Mouse (Mus musculus) retina, postnatal 7 days (tissue): ENCODE data around the gene Khdc3.
"Not testable (repeated sequence)": the region's sequence is repeated elsewhere in the genome, so short reads cannot be mapped to it uniquely, and the experiment has no call there.

ENCODE experiments used
- DNase-seq: peaks from one replicate; pipeline ENCODE4 v3.0.0-alpha.2; 2012; ENCODE audit warnings: low read depth, low spot score

Gene Khdc3

DNA sequence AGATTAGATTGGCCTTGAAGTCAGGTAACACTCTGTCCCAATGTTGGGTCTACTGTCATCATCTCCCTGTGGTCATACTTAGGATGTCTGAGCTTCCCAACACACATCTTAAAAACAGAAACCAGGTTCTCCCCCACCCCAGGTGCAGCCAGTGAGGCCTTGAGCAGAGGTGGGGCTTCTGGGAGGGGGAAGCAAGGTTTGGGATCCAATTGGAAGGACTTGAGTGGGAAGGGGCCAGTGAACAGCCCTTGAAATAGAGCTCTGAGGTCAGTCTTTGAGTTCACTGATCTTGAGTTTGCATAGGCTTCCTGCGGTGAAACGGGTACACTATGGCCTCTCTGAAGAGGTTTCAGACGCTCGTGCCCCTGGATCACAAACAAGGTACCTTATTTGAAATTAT is 545 bp downstream of the Khdc3 start, which contains the start of gene Gm20509:
Gene Gm20509, plus strand, starts transcription at position 290 of the 400 bp plus-strand sequence.
- no peak for DNase-seq

DNA sequence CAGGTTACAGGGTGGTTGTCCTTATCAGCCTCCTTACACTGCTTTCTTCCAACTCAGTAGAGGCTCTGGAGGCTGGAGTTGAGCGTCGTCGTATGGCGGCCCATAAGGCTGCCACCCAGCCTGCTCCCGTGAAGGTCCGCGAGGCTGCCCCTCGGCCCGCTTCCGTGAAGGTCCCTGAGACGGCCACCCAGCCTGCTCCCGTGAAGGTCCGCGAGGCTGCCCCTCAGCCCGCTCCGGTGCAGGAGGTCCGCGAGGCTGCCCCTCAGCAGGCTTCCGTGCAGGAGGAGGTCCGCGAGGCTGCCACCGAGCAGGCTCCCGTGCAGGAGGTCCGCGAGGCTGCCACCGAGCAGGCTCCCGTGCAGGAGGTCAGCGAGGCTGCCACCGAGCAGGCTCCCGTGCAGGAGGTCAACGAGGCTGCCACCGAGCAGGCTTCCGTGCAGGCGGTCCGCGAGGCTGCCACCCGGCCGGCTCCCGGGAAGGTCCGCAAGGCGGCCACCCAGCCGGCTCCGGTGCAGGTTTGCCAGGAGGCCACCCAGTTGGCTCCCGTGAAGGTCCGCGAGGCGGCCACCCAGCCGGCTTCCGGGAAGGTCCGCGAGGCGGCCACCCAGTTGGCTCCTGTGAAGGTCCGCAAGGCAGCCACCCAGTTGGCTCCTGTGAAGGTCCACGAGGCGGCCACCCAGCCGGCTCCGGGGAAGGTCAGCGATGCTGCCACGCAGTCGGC is 1.7 kb downstream of the Khdc3 start:
- DNase-seq, result no peak

DNA sequence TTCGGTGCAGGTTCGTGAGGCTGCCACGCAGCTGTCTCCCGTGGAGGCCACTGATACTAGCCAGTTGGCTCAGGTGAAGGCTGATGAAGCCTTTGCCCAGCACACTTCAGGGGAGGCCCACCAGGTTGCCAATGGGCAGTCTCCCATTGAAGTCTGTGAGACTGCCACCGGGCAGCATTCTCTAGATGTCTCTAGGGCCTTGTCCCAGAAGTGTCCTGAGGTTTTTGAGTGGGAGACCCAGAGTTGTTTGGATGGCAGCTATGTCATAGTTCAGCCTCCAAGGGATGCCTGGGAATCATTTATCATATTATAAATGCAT is 2.2 kb downstream of the Khdc3 start:
- DNase-seq, result no peak

DNA sequence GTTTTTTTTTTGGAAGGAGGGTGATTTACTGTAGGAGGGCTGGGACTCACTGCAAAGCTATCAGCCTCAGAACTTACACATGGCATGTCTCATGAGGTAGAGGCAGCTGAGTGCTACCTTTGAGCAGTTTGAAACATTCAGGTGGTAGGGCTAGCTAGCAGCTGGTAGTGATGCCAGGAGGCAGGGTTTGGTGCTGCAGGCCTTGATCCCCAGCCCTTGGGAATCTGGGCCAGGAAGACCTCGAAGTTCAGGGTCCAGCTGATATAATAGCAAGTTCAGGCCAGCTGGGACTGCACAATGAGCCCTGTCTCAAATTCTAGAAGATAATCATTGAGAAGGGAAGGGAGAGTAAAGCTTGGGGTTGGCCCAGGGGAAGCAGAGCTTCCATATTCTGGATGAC is 3.5 kb downstream of the Khdc3 start:
- no peak for DNase-seq

DNA sequence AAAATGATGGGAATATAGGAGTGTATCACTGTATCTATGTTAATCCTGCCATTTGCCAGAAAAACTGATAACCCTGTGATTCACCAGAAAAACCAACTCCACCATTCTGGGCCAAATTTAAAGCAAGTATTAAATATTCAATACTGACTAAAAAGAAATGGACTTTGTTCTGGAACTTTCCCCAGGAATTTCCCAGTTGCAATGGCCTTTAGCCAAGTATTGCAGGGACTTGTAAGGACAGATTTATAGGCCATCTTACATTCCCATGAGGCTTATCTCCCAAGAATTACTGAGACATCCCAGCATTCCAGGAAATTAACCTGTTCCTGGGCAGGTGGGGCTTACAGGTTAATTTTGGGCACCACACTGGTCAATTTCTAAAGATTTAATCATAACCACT is 4.1 kb downstream of the Khdc3 start:
- DNase-seq, result no peak

DNA sequence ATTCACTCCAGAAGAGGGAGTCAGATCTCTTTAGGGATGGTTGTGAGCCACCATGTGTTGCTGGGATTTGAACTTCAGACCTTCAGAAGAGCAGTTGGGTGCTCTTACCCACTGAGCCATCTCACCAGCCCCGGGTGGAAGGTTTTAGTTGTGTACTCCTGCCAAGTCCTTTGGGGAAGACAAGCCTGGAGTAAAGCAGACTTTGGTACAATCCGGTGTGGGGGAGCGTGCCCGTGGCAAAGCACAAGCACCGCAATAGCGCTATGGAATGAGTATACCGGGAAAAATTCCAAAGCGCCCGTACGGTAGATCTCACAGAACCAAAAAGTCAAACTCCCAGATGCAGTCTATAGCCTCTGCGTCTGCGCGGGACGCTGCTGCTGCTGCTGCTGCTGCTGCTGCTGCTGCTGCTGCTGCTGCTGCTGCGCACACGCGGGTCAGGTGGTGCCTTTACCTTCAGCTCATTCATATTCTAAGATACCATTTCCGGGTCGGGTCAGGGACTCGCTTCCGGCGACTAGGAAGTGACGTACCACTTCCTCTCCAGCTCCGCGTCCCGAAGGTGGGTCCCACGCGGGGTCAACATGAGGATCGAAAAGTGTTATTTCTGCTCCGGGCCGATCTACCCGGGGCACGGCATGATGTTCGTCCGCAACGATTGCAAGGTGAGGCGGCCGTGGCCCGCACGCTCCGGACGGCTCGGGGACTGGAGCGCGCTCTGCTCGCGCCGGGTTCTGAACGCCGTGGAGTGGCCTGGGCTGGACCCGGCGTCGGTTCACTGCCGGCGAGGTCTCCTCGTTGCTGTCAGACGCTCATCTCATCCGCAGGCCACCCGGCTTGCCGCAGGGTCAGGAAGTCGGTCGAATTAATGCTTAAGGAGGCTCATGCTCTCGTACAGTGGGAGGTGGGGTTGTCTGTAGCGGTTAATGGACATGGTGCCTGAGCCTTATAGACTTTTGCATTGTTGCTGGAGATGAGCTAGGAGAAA is 11.6 kb downstream of the Khdc3 start, which contains the start of gene Rsl24d1:
Gene Rsl24d1, plus strand, starts transcription at position 508 of the 988 bp plus-strand sequence.
- DNase-seq, result peak; percentile 88

DNA sequence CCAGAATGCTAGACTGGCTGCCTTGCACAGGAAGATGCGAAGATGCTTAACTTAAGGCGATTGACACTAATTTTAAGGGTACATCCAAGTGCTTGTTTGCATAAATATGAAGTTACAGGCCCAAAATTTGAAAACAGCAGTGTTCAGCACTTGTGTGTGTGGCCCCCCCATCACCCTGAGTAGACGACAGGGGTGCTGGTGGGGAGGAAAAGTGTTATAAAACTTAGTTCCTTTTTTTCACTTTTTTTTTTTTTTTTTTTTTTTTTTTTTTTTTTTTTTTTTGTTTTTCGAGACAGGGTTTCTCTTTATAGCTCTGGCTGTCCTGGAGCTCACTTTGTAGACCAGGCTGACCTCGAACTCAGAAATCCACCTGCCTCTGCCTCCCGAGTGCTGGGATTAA is 15.1 kb downstream of the Khdc3 start:
- DNase-seq, result not testable (repeated sequence)

DNA sequence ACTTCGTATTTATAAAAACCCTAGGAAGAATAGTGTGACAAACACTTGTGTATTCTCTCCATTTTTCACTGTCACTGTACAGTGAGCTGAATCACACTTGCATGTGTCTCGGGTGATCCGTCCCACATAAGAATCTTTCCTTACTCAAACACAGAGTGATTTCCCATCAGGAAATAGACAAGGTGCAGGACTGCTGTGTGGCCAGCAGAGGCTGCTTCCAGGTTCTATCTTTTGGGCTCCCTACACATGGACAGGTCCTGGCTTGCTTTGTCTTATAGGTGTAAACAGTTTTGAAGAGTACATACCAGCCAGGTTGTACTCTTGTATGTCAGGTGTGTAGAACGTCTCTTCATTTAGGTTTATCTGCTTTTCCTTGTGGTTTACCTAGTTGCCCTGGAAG is 16.4 kb downstream of the Khdc3 start:
- no peak for DNase-seq

DNA sequence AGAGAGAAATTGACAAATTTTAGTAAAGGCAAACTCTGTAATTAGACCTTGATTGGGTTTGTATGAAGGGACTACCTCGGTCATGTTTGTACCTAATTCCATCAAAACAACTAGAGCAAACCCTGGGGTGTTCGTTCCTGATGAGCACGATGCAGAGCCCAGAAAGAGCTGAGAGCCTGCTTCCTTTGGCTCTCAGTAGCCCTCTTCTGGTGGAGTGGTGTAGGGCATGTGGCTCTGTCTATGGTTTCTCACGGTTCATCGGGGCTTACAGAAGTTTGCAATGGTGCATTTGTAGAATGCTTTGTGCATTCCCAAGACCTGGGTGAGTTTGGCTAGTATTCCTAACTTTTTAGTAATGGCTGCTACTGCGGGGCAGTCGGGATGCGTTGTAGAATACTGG is 20.1 kb downstream of the Khdc3 start:
- peak; percentile 13 for DNase-seq

DNA sequence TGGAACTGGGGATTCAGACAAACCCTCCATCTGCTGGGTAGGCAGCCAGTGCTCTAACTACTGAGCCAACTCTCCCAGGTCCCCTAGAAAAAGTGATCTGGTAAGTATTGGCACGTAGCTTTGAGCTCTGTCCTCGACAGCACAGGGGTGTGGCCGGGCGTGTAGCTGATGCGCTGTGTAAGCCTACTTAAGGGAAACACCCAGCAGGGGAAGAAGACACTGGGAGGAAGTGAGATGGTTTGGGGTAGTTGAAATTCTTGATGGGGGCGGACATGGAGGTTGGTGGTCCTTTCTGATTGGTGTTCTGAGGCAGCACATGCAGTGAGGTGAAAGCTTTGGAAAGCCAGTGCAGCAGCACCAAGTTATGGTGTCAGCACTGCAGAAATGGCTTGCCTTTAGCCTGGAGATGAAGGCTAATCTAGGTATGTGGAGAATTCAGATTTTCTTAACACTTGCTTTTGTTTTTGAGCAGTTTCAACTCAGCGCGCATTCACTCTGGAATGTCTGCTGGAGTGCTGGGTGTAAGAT is 23.5 kb downstream of the Khdc3 start:
- no peak for DNase-seq

DNA sequence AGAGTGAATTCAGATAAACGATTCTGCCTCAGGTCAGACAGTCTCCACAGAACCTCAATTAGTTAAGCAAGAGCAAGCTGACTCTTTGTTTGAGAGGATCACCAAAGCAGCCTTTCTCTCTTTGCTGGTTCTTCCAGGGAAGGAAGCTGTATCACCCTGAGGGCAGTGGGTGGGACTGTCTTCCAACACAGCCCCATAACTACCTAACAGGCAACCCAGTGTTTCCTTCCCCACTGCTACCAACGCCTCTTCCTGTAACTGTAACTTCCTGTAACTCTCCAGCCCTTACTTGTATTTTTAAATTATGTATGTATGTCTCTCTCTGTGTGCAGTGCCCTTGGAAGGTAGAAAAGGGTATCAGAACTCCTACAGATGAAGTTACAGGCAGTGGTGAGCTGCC is 25.8 kb downstream of the Khdc3 start:
- no peak for DNase-seq

DNA sequence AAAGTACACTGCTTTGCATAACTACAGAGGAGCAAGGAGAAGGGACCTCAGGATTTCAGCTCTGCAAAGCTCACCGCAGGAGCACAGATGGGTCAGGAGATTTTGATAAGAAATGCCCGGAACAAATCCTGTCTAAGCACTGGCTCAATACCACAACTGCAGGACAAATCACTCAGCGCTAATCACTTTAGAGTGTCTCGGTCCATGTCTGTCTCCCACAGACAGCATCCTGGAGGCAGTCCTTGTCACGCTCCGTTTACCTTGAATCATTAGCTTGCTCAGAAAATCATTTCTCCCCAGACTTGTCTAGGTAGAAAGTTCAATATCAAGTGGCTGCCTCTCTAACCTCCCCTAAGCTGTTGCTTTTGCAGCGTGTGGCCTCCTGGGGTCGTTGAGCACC is 28.2 kb downstream of the Khdc3 start:
- DNase-seq, result peak; percentile 30

DNA sequence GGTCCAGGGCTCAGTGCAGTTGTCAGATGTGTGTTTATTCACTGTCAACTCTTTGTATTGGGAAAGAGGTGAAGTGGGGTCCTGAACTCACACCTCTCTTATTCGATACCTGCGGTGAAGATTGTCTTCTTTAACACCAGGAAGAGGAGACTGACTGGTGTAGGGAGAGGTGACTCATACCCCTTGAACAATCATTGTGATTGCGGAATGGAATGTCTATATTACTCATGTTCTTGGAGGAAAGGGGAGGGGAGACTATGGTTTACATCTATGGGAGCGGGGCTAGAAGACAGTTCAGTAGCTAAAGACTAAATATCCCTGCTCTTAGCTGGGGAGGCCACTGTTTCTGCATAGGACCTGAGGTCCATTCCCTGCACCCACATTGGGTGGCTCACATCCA is 28.9 kb downstream of the Khdc3 start:
- DNase-seq, result no peak

DNA sequence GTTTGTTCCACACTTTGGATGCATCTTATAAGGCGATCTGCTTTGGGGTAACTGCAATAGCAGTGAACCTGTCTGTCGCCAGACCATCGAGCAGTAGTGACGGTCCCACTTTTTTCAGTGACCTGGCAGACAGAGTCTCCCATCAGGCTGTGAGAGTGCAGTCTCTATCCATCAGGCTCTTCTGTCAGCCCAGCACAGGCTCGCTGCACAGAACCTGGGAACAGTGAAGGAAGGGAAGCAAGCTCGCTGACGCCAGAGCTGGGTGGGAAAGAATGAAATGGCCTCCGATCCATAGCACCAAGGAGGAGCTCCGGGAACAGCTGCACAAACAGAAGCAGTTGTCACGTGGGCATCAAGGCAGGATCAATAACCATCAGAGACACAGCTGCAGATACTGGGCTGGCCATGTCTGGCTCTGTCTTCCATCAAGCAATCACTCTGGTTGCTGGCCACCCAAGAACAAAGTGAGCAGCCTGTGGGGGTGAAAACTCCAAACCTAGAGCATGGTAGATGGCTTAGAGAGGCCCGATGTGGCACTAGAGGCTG is 35.8 kb downstream of the Khdc3 start:
- DNase-seq, result no peak
